Mouse (Mus musculus): ENCODE results near the gene Kcnq1. TPM values are rescaled to one million over a fixed set of nuclear protein-coding genes. Genes with fewer than 3 reads are reported as not detected.

Gene Kcnq1
- polyA plus RNA-seq, 1 experiment from 2014 or later: 0.87 TPM

- no peak overlapping the region for H3K27ac ChIP-seq
- H3K27me3 ChIP-seq: no peaks in the 10 kb centered on the region
- H3K4me2 ChIP-seq: no peak overlapping the region
- 0 out of 2 replicates have a peak, but pooled peaks cover 5% of the 10 kb centered on the region for H3K36me3 ChIP-seq (replicated peaks)
- H3K4me3 ChIP-seq (replicated peaks): no peak overlapping the region
- no peaks in the 10 kb centered on the region for H3K9me3 ChIP-seq
- no peak for ATAC-seq (ENCODE audit: low FRiP score)
- no peak overlapping the region for H3K9ac ChIP-seq
- WGBS: 90% methylated on average over 11 of the region's 11 CpGs
- no peaks in the 10 kb centered on the region for H3K4me1 ChIP-seq
Measured at GRCm38 (mm10) chr7:143265386-143265785, 159.2 kb downstream of the Kcnq1 start.

DNA sequence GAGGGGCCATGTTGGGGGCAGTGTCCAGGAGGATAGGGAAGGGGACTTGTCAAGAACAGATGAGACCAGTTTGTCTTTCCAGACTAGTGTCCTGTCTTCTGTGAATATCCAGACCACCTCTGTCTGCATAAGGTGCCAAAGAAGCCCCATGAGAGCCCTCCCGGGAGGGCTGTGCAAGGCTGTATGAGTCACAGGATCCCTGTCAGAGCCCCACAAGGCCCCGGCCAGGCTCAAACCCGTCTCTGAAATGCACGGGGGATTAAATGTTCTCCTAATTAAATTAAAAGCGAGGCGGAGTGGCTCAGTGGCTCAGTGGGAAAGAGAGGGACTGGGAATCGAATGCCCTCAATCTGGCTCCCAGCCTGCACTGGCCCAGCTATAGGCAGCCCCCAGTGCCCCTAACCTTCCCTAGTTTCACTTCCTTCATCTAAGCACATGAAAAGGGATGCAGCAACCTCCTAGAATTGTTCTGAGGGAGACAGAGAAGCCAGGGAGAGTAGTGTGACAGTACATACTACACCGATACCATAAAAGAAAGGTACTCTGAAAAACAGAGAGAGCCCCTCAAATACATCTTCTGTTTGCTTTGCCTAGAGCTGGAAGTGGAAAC, 159.8 kb downstream of the Kcnq1 start:
- 62% methylated on average over 8 of the region's 8 CpGs for WGBS

GRCm38 (mm10) chr7:143273747-143274146, 167.6 kb downstream of the Kcnq1 start:
- Histone ChIP-seq H3K36me3 (replicated peaks) (peaks cover 14% of the 10 kb centered on the region), H3K9me3 (no peaks in the 10 kb centered on the region), H3K4me3 (replicated peaks) (no peak overlapping the region), H3K27ac (no peak overlapping the region), H3K27me3 (no peaks in the 10 kb centered on the region), H3K9ac (no peak overlapping the region), H3K4me1 (no peaks in the 10 kb centered on the region), H3K4me2 (no peak overlapping the region)
- 82% methylated on average over 4 of the region's 4 CpGs for WGBS
- no peak for ATAC-seq (ENCODE audit: low FRiP score)

More for the DNA sequence above, 159.8 kb downstream of the Kcnq1 start:
- H3K9me3 ChIP-seq: no peaks in the 10 kb centered on the region
- H3K36me3 ChIP-seq (replicated peaks): 0 out of 2 replicates have a peak, but pooled peaks cover 5% of the 10 kb centered on the region
- H3K27me3 ChIP-seq: no peaks in the 10 kb centered on the region
- ATAC-seq (ENCODE audit: low FRiP score): no peak
- no peak overlapping the region for H3K9ac ChIP-seq
- H3K4me2 ChIP-seq: no peak overlapping the region
- H3K4me1 ChIP-seq: no peaks in the 10 kb centered on the region
- H3K4me3 ChIP-seq (replicated peaks): no peak overlapping the region
- no peak overlapping the region for H3K27ac ChIP-seq

DNA sequence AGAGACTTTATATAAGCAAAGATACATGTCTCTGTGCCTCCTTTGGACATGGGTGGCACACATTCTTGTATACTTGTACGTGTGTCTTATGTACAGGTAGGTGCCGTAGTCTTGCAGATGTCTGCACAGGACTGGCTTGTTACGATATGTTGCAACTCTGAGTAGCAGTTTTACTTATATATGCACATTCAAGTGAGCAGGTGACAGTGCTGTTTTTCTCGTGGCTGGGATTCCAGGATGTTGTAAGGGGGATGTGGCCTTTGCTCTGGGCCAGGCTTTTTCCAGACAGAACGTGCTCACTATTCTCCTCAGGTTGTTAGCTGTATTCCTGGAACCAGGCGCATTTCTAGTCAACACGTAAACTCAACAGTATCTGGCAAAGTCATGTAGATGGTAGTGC, 168.9 kb downstream of the Kcnq1 start:
- H3K9me3 ChIP-seq: no peaks in the 10 kb centered on the region
- H3K4me2 ChIP-seq: no peak overlapping the region
- WGBS: 89% methylated on average over 7 of the region's 7 CpGs
- no peak overlapping the region for H3K9ac ChIP-seq
- peaks cover 9% of the 10 kb centered on the region for H3K36me3 ChIP-seq (replicated peaks)
- H3K27ac ChIP-seq: no peak overlapping the region
- no peaks in the 10 kb centered on the region for H3K27me3 ChIP-seq
- no peaks in the 10 kb centered on the region for H3K4me1 ChIP-seq
- no peak for ATAC-seq (ENCODE audit: low FRiP score)
- no peak overlapping the region for H3K4me3 ChIP-seq (replicated peaks)

DNA sequence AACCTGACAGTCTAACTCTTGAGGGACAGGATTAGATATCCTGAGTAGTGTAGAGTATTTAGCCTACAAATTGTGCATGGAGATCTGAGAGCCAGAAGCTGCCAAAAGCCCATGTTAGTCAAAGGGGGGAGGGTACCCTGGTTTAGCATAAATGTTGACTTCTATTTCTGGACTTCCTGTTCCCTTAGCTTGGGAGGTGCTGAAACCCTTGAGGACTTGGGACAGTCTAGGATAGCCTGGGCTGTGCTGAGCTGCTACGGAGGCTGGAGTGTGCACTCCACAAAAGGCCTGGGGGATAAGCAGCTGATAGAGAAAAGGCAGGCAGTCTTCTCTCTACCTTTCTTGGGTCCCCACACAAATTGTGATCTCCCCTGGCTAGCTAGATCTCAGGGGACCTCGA, 177.5 kb downstream of the Kcnq1 start:
- Histone ChIP-seq H3K27ac (no peak overlapping the region), H3K27me3 (peaks cover 9% of the 10 kb centered on the region; the same call in 1 of the 2 replicates), H3K4me2 (no peak overlapping the region), H3K9me3 (no peaks in the 10 kb centered on the region), H3K4me1 (peaks cover 25% of the 10 kb centered on the region), H3K9ac (no peak overlapping the region), H3K36me3 (replicated peaks) (no peaks in the 10 kb centered on the region), H3K4me3 (replicated peaks) (no peak overlapping the region)
- 89% methylated on average over 2 of the region's 2 CpGs for WGBS
- ATAC-seq (ENCODE audit: low FRiP score): no peak

GRCm38 (mm10) chr7:143284866-143285265, 178.7 kb downstream of the Kcnq1 start:
- peaks cover 38% of the 10 kb centered on the region for H3K4me1 ChIP-seq
- H3K9ac ChIP-seq: no peak overlapping the region
- 52% methylated on average over 1 of the region's 1 CpGs for WGBS
- no peak overlapping the region for H3K4me2 ChIP-seq
- H3K36me3 ChIP-seq (replicated peaks): no peaks in the 10 kb centered on the region
- no peak for ATAC-seq (ENCODE audit: low FRiP score)
- peaks cover 9% of the 10 kb centered on the region; the same call in 1 of the 2 replicates for H3K27me3 ChIP-seq
- H3K4me3 ChIP-seq (replicated peaks): no peak overlapping the region
- H3K9me3 ChIP-seq: no peaks in the 10 kb centered on the region
- H3K27ac ChIP-seq: no peak overlapping the region

GRCm38 (mm10) chr7:143285440-143285839, 179.3 kb downstream of the Kcnq1 start:
- peaks cover 44% of the 10 kb centered on the region for H3K4me1 ChIP-seq
- WGBS: 91% methylated on average over 3 of the region's 3 CpGs
- no peak overlapping the region for H3K27ac ChIP-seq
- no peaks in the 10 kb centered on the region for H3K9me3 ChIP-seq
- H3K4me2 ChIP-seq: no peak overlapping the region
- H3K36me3 ChIP-seq (replicated peaks): no peaks in the 10 kb centered on the region
- ATAC-seq (ENCODE audit: low FRiP score): no peak
- peaks cover 11% of the 10 kb centered on the region; the same call in 1 of the 2 replicates for H3K27me3 ChIP-seq
- H3K4me3 ChIP-seq (replicated peaks): no peak overlapping the region
- H3K9ac ChIP-seq: no peak overlapping the region

- Histone ChIP-seq H3K9ac (no peak overlapping the region), H3K4me2 (no peak overlapping the region), H3K27me3 (peaks cover 24% of the 10 kb centered on the region), H3K27ac (no peak overlapping the region), H3K4me1 (peaks cover 51% of the 10 kb centered on the region), H3K4me3 (replicated peaks) (no peak overlapping the region), H3K9me3 (no peaks in the 10 kb centered on the region), H3K36me3 (replicated peaks) (no peaks in the 10 kb centered on the region)
- no peak for ATAC-seq (ENCODE audit: low FRiP score)
- WGBS: 61% methylated on average over 8 of the region's 8 CpGs
Measured at GRCm38 (mm10) chr7:143286532-143287290, 180.5 kb downstream of the Kcnq1 start.

DNA sequence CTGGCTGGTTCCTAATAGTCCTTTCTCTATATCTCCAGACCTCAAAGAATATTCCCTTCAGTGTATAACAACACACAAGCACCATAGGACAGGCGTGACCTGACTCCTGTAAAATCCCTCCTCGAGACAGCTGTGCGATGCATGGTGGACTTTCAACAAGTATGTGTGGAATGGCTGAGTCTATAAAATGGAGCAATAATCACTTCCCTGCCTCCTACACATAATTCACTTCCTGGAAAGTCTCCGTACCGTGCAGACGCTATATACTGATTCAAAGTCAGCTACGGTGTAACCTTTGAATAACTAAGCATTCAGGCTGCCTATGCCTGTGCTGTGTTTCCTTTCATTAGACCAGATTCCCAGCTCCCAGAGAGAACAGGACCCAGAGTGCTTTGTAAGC, 182.0 kb downstream of the Kcnq1 start:
- no peak overlapping the region for H3K4me3 ChIP-seq (replicated peaks)
- H3K27ac ChIP-seq: no peak overlapping the region
- H3K27me3 ChIP-seq: peaks cover 25% of the 10 kb centered on the region
- H3K9ac ChIP-seq: no peak overlapping the region
- no peak for ATAC-seq (ENCODE audit: low FRiP score)
- 75% methylated on average over 7 of the region's 7 CpGs for WGBS
- H3K4me1 ChIP-seq: peaks cover 52% of the 10 kb centered on the region
- H3K36me3 ChIP-seq (replicated peaks): no peaks in the 10 kb centered on the region
- no peak overlapping the region for H3K4me2 ChIP-seq
- H3K9me3 ChIP-seq: no peaks in the 10 kb centered on the region

DNA sequence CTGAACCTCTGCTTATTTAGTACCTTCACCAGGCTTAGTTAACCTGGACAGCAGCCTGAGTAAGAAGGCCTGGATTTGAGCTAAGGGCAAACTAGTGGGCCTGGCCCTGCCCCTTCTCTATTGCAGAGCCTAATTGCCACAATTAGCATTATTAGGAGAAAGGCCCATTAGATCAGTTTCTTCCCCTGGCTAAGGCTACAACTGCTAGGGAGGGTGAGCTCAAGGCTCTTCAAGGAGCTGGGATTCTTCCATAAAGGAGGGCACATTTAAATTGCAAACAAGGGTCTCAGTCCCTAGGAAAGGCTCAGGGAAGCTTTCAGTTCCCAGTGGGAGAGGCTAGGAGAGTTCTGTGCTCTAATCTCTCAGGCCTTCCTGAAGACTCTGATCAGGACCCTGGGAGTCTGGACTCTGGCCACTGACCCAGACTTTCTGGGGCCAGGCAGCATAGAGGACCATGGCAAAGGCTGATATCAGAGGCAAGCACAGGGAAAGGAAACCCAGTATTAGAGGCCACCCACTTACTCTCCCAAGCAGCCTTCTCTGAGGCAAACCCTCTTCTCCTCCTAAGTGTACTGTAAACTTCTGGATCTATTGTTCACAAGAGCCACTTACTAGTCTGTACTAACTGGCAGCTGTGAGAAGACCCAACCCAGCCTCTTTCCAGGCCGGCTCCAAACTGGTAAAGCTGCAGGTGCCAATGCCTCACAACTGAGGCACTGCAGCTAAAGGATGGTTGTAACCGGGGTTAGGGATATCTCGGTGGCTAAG, 183.1 kb downstream of the Kcnq1 start:
- Histone ChIP-seq H3K27me3 (peaks cover 25% of the 10 kb centered on the region), H3K4me3 (replicated peaks) (no peak overlapping the region), H3K36me3 (replicated peaks) (no peaks in the 10 kb centered on the region), H3K9ac (no peak overlapping the region), H3K9me3 (no peaks in the 10 kb centered on the region), H3K4me1 (peaks cover 49% of the 10 kb centered on the region), H3K4me2 (no peak overlapping the region), H3K27ac (no peak overlapping the region)
- 55% methylated on average over 3 of the region's 3 CpGs for WGBS
- ATAC-seq (ENCODE audit: low FRiP score): peak; percentile 60; the same call in 1 of the 2 replicates

DNA sequence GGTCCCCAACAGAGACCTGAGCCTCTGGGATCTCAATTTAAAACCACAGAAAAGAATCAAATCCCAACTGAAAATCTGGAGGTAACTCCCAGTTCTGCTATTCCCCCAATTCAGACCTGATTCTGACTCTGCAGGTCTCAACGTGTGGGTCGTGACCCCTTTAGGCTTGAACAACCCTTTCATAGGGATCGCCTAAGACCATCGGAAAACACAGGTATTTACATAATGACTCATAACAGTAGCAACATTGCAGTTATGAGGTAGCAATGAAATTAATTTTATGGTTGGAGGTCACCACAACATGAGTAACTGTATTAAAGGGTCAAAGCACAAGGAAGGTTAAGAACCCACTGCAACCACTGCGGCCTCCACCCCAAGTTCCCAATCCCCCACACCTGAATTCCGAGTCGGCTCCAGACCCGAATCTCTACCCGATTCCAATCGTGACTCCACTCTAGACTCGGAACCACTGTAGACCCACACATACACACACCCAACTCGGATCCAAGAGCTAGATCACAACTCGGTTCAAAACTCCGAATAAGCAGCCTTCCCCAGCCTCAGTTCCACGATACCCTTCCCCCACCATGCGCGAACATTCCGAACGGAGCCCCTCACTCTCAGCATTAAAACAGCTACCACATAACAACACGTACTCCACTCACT, 188.7 kb downstream of the Kcnq1 start:
- H3K27me3 ChIP-seq: peaks cover 18% of the 10 kb centered on the region
- H3K36me3 ChIP-seq (replicated peaks): no peaks in the 10 kb centered on the region
- ATAC-seq (ENCODE audit: low FRiP score): no peak
- H3K4me1 ChIP-seq: peaks cover 15% of the 10 kb centered on the region
- WGBS: 55% methylated on average over 20 of the region's 20 CpGs
- peak overlapping the region; percentile 57 for H3K4me2 ChIP-seq
- H3K9me3 ChIP-seq: peaks cover 17% of the 10 kb centered on the region
- peak overlapping the region; percentile 65 for H3K9ac ChIP-seq
- peak overlapping the region; percentile 55 for H3K4me3 ChIP-seq (replicated peaks)
- 0 out of 2 replicates have a peak overlapping the region, but pooled peaks have one; percentile 36 for H3K27ac ChIP-seq

All from forebrain, embryonic 12.5 days (tissue).